Mouse (Mus musculus): ENCODE measurements around the gene Ankmy1. TPM values are rescaled to one million over a fixed set of nuclear protein-coding genes. Genes with fewer than 3 reads are reported as not detected.
A peak's percentile ranks its signal among the peaks of the same experiment; 100 is the strongest.

Ankmy1 gene
- total RNA-seq (2021), result under 1 TPM in 1 of 2 experiments, not detected in 1; 0.32 TPM

DNA sequence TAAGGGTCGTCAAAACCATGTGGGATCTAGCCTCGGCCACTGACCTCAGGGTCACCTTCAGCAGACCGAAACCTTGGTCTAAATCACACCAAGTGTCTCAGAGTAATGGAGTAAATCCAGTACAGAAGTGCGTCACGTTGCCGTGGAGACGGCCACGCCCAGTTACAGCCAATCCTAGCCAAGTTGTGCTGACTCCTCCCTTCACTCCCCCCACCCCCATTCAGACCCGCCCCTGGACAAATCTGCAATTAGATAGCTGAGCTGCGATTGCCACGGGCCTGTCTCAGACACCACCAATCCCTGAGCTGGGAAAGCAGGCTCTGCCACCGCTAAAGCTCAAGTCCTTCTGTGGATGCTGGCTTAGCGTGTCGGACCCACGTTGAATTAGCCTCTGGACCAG is at the start of gene Ankmy1:
Gene Ankmy1, minus strand, starts transcription at position 121 of the 400 bp plus-strand sequence.
- peak; percentile 61 to 65 for DNase-seq
- intact Hi-C loops (cut with DNase I), result no loop called here

DNA sequence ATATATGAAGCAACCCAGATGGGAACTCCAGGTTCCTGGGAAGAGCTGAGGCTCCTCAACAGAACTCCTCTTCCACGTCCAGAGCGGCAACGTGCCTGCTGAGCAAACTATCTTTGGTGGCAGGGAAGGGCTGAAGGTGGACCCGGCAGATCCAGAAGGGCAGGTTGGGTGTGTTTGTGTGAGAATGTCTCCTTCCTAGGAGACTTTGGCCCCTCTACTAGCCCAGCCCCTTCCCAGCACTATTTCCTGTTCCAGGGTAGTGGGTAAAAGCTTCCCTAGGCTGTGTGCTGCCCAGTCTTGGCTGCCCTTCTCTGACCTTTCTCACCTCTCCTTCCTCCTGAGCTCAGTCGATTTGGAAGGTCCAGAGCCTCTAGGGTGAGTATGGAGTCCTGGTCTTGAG is 47.9 kb upstream of the Ankmy1 start, which contains the start of gene Gpr35:
Gene Gpr35, plus strand, starts transcription at position 259 of the 400 bp plus-strand sequence.
- no peak for DNase-seq
- intact Hi-C loops (cut with DNase I), result no loop called here

DNA sequence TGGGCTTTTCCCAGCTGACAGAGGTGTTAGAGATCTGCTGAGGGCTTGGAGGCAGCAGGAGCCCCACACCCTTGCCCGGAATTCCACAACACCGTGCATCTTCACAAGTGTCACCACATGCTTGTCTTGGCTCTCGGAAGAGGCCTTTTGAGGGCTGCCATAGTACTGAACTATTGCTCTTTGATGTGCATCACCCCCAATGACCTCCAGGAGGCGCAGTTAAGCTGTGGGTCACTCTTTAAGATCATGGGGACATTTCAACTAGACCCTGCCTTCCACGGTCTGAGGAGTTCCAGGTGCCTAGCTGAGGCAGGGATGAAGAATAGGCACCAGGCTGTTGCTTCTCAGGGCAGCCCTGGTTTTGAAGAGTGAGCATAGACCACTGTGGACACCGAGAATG is 46.7 kb upstream of the Ankmy1 start:
- DNase-seq, result peak in 1 of 2 experiments; percentile 33
- intact Hi-C loops (cut with DNase I), result no loop called here

DNA sequence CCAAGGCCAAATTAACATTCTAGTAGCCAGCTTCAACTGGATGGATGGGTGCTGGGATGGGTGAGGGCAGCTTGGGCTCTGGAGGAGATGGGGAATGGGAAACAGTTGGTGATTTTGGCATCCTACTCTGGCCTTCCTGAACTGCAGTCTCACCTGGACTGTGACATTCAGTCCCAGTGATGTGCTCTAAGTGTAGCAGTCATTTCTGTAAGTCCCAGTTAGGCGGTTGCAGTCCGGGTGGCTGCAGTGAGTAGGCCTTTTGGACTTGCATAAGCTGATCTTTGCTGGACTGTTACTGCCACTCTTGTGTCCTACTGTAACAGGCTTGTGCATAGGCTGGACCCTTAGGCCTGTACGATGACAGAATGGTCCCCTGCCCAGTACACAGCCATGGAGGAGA is 45.3 kb upstream of the Ankmy1 start:
- DNase-seq, result no peak
- intact Hi-C loops (cut with DNase I), result no loop called here

DNA sequence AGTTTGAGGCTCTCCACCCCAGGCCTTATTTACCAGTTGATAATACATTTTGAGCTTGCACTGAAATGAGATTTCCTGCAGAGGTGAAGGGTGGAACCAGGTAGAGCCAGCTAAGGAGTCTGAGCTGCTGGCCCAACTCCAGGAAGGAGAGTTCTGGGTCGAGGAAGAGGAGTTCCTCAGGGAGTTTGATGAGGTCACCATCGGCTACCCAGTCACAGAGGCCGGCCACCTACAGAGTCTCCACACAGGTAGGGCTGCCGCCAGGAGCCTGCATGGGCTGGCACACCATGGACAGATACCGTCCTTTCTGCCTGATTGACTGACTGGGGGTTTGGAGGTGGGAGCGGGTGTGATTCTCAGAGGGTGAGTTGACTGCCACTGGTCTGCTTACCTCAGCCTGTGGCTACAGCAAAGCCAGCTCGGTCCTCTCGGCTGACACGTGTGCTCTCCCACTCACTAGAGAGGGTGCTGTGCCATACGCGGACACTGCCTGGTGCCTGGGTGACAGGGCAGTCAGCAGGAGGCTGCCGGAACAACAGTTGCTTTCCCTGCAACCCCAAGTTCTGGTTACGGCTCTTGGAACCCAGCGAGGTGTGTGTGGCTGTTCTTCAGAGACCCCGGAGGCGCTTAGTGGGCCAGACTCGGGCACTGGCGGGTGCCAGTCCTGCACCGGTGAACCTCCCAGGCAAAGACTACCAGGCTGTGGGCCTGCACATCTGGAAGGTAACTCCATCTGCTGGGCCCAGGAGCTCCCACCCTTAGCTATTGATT is 40.7 kb upstream of the Ankmy1 start:
- DNase-seq, result no peak
- intact Hi-C loops (cut with DNase I), result no loop called here

DNA sequence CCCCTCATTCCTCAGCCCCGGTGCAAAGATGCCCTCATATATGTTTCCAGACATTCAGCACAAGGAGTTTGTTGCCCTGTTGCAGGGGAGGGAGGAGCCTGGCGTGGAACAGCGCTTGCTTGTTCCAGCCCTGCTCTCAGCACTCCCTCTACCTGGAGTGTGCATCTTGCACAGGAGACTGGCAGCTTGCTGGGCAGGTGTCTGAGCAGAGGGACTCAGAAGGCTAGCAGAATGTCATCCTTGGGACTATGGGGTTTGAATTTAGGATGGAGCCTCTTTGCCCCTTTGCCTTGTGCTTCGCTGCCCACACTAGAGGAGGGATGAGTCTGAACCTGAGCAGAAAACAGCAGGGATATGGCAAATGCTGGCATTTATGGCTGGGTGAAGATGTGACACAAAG is 37.0 kb upstream of the Ankmy1 start:
- intact Hi-C loops (cut with DNase I), result no loop called here
- no peak for DNase-seq

DNA sequence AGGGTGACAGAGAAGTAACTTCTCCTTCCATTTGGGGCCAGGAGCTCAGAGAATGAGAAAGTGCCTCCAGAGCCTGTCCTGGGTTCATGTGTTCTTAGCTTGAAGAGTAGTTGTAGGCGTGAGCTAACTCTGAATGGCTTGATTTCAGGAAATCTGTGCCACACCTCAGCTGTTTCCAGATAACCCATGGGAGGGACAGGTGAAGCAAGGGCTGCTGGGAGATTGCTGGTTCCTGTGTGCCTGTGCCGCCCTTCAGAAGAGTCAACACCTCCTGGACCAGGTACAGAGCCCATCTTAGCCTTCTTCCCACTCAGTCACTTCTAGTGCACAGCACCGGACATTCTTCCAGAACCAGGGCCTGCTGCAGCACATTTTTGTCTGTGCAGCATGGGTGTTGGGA is 35.1 kb upstream of the Ankmy1 start:
- no peak for DNase-seq
- intact Hi-C loops (cut with DNase I), result no loop called here

DNA sequence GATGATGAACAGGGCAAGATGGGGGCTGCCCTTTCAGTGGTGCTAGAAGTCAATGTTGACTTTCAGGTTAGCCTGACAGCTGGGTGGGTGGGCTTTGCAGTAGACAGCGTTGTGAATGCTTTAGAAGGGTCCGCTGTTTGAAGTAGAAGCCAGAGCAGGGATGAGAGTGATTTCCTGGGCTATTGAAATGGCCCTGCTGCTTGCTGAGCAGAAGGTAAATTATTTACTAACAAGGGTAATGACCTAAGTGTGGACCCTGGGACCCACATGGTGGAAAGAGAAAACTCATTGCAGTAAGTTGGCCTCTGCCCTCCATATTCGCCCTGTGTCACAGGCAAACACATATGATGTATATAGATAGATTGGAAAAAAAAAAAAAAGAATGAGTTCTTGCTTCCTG is 33.8 kb upstream of the Ankmy1 start:
- DNase-seq, result no peak
- intact Hi-C loops (cut with DNase I), result no loop called here

DNA sequence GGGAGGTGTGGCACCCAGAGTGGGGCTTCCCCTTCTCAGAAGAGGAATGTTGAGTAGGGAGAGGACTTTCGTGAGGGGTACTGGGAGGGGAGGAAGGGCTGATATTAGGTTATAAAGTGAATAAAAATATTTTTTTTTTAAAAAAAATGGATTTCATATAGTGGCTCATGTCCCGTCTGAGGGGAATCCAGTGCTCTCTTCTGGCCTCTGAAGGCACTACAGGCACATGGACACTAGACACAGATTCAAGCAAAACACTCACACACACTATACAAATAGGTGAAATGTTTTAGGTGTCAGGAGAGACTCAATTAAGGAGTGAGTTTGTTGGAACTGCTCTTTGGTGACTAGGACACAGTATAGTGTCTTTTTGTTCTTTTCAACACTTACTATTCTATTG is 33.3 kb upstream of the Ankmy1 start:
- no peak for DNase-seq
- intact Hi-C loops (cut with DNase I), result no loop called here

DNA sequence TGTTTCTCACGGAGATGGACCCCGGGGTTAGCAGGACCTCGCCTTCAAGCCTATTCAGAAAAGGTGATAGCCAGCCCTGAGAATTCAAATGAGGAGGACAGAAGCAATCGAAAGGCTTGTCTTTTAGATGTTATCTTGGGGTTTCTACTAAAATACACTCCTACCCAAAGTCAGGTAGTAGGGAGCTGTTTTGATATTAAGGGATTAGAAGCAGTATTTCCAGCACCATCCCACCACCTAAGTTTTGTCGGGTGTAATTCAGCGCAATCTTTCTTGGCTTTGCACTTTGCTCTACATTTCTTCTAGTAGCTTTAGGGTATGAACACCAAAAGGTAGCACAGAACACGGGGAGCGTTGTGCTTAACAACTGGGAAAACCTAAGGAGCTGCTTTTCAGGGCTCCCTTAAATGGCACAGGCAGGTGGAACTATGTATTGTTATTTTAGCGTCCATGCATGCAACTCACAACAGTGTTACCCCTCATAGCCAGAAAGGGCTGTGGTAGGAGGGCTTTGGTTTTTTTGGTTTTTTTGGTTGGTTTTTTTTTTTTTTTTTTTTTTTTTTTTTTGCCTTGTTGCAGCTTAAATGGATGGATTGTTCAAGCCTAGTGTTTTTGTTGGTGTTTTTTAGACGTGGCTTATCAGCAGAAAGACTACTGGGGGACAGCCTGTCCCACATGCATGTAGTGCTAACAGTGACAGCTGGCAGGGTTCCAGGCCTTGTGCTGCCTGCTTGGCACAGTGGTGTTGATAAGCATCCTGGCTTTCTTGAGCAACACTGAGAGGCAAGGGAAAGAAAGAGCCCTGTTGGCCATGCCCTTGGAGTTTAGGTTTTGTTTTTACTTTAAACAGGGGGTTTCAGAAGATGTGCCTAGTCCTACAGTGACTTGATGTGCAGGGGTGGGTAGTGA is 32.6 kb upstream of the Ankmy1 start:
- DNase-seq, result peak in 1 of 2 experiments; percentile 19
- intact Hi-C loops (cut with DNase I), result no loop called here

DNA sequence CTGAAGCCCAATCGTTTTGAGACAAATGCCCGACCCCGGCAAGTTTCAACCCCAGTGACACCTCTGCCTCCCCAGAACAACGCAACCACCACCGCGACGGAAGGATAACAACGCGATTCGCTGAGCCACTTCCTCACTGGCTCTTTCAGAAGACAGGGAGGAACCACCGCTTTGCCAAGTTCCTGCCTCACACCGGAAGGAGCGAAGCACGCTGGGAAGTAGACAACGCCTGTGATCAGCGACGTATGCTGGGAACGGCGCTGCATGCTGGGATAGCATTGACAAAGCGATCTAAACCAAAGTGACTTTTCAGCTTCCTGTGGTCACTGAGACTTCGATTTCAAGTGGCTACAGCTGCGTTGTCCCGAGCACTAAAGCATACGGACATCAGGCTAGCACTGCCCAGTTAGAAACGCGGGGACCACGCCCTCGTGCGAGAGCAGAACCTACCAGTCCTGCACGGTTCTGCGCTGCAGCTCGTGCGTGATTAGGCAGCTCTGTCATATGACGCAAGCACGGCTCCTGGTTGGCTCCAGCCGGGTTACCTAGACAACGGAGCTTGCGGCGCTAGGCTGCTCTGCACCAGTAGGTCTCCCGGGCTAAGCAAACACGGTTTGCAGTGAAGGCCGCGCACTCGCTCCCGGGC is 31.6 kb upstream of the Ankmy1 start, which contains the start of gene Capn10:
Gene Capn10, plus strand, starts transcription at position 195 of the 646 bp plus-strand sequence.
- intact Hi-C loops (cut with DNase I), result no loop called here
- peak; percentile 95 to 96 for DNase-seq

DNA sequence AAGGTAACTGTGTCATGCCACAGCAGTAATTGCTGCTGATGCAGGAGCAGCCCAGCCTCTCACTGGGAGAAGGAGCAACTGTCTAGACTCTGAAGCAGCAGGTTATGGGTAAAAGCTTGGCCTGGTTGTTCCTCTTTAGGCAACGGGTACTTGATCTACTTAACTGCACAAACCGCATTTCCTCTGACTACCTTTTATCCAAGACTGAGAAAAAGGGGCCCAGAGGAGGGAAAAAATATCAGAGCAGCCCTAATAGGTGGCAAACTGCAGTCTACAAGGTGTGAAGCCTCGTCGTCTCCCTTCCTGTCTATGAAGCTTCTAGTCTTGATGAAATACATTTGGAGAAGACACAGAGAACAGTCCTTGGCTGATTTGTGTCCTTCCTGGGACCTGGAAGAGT is 30.9 kb upstream of the Ankmy1 start:
- no peak for DNase-seq
- intact Hi-C loops (cut with DNase I), result loop anchor here (2.0 kb wide), 1 partner anchor 23 kb away; the partner anchor contains the start of gene Rnpepl1

DNA sequence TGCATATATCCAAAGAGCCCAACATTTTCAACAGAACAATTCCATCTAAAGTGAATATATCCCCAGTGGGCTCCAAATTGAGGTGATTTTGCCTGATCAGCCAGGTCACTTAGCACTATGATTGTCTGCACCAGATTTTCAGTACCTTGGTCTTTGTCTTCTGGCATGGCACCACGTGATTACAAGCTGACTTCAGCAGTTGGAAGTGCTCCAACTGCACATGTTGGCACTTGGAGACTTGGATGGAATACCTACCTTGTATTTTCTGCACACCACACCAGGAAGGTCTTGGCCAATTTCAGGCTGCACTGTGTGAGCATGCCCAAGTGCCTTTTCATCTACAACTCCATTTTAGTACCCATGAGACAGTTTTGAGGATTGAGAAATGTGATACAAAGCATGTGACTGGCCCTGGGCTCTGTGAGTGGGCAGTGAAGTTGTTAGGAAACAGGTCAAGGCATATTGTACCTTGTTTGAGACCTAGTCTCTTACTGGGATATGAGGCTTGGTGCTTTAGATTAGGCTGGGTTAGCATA is 27.5 kb upstream of the Ankmy1 start:
- no peak for DNase-seq
- intact Hi-C loops (cut with DNase I), result no loop called here

DNA sequence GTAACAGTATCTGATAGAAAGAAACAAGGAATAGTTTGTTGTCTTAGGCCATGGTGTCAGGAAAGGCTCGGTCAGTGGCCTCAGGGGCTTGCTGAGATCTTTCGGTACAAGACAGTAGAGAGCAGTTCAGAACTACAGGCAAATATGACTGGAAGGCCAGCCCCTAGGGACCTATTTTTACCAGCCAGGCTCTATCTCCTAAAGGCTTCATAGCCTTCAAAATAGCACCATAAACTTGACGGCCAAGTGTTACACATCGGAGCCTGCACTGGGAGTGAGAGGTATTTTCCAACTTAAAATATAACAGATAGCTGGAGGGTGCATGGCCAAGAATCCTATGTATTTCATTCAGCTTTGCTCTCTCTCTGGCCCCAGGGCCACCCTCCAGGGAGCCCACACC is 18.8 kb upstream of the Ankmy1 start:
- DNase-seq, result no peak
- intact Hi-C loops (cut with DNase I), result no loop called here

DNA sequence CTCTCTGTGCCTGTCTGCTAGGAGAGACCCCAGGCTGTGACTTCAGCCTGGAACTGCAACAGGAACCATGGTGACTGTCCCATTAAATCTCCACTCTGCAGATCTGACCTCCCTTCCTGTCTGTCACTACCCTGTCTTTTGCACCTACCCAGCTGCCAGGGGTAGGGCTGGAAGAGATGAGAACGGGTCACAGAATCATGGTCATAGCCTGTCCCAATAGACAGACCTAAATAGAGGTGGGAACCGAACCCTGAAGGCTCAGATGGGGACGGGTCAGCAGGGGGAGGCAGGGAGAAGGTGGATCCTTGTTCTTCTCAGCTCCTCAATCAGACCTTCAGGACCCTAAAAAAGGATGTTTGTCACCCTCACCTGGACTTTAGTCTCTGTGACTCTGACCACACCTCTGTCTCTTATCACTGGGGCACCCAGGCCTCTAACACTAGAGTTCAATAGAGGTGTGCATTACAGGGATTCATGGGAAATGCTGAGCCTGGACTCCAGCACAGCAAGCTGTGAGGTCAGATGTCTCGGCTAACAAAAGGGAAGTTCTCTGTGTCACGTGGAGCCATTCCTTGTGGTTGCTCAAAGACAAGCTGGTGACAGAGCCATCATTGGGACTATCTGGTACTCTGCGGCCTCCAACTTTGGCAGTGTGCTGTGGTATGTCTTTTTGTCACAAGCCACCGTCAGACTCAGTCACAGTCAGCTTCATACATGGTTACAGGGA is 17.9 kb upstream of the Ankmy1 start:
- intact Hi-C loops (cut with DNase I), result no loop called here
- peak in 1 of 2 experiments; percentile 34 for DNase-seq

DNA sequence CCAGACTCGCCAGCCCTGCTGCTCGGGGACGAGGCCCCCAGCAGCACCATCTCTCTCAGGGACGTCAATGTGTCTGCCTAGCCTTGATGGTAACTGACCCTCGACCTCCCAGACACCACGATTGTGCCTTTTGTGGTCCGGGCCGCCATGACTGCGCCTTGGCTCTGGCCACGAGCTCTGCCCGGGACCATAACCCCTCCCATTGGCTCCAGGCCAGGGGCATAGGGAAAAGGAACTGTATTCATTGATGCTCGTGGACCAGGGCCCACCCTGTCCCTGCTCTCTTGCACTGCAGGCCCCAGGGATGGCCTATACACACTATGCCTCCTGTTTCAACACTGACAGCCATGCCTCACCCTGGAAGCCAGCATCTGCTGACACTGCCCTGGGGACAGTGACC is 17.1 kb upstream of the Ankmy1 start:
- intact Hi-C loops (cut with DNase I), result no loop called here
- no peak for DNase-seq

DNA sequence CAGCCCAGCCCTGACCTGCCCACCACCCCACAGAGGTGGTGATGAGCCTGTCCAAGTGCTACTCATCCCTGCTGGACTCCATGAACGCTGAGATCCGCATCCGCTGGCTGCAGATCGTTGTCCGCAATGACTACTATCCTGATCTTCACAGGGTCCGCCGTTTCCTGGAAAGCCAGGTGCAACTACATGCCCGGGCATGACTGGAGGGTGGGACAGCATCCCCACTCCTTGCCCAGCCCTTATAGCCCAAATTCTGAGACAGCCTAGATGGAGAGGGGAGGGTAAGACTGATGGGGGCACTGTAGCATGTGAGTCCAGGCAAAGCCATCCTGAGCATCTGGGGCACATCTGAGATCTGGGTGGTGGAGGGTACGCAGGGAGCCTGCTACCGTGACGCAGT is 16.4 kb upstream of the Ankmy1 start:
- no peak for DNase-seq
- intact Hi-C loops (cut with DNase I), result no loop called here

DNA sequence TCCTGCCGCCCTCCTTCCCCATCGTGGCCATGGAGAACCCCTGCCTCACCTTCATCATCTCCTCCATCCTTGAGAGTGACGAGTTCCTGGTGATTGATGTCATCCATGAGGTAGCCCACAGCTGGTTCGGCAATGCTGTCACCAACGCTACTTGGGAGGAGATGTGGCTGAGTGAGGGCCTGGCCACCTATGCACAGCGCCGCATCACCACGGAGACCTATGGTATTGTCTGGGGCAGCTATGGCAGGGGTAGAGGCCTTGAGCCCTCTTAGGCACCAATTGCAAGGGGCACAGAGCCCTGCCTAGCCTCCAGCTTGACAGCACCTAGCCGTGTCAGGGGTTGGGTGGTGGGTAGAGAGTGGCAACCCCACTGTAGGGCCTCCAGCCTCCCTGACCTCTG is 14.0 kb upstream of the Ankmy1 start:
- intact Hi-C loops (cut with DNase I), result no loop called here
- no peak for DNase-seq

DNA sequence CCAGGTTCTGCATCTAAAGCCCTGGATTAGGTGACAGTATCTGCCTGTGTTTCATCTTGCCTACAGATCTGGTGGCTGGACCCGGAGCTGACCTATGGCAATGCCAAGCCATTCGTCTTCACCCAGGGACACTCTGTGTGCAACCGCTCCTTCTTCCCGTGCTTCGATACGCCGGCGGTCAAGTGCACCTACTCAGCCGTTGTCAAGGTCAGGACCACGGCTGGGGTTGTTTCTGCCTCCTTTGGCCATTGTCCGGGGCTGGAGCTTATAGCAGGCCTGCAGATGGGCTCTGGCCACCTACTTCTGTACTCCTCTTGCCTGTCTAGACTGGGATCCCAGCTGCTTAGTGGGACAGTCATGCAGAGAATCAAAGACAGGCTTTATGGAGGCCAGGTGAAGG is 12.3 kb upstream of the Ankmy1 start:
- no peak for DNase-seq
- intact Hi-C loops (cut with DNase I), result no loop called here

DNA sequence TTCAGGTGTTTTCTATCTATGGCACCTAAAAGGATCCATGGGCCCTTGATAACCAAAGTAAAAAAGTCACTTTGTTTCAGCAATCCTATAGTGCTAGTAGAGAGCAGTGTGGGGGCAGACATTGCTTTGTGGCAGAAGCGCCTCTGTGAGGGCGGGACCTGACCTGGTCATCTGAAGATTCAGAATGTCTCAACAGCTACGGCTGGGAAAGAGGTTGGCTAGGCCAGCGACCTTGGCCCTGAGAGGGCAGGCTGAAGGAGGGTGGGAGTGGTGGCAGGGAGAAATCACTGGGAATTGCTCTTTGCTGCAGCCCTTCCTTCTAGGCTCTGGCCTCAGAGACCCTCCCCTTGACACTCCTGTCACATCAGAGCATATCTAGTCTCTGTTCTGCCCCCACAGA is 11.5 kb upstream of the Ankmy1 start:
- intact Hi-C loops (cut with DNase I), result no loop called here

More for the DNA sequence above, 11.5 kb upstream of the Ankmy1 start:
- DNase-seq, result no peak
